ENCODE assay signal across 9 mouse cellular contexts in genomic region chr12:28949307-28949706, GRCm38 (mm10).
A peak's percentile ranks its signal among the peaks of the same experiment; 100 is the strongest.
DNase-seq lines count a peak whose midpoint lies in the region; ATAC-seq lines count a peak whose summit lies in the region.
"Had no signal": no experiment of that assay in that cellular context is flagged by ENCODE, and none has a peak within 500 bp of the region (broad histone marks: within the 10 kb centered on the region; RNA-seq: fewer than 3 reads in every experiment).

No protein-coding gene starts in this region.

- no peaks in the 10 kb centered on the region for H3K27me3 ChIP-seq in hindbrain, embryonic 15.5 days
- H3K27me3 ChIP-seq in neural tube, embryonic 11.5 days (ENCODE audit: control insufficient read depth, insufficient read depth, low read length), result no peaks in the 10 kb centered on the region

- H3K4me1 ChIP-seq in hindbrain, embryonic 15.5 days (replicated peaks), result peaks cover 15% of the 10 kb centered on the region
- H3K4me1 ChIP-seq in neural tube, embryonic 11.5 days (ENCODE audit: control insufficient read depth, insufficient read depth, low read length), result peaks cover 4% of the 10 kb centered on the region; the same call in 1 of the 2 replicates

- no peak overlapping the region for H3K4me3 ChIP-seq in hindbrain, embryonic 15.5 days
- no peak overlapping the region for H3K4me3 ChIP-seq in neural tube, embryonic 11.5 days (ENCODE audit: low read depth, low read length)

- H3K27ac ChIP-seq in hindbrain, embryonic 15.5 days (replicated peaks), result peak overlapping the region; percentile 62
- 0 out of 2 replicates have a peak overlapping the region, but pooled peaks have one; percentile 47 for H3K27ac ChIP-seq in neural tube, embryonic 11.5 days (ENCODE audit: low read depth, low read length)

- ATAC-seq in hindbrain, embryonic 15.5 days (ENCODE audit: low FRiP score, low read depth), result 0 out of 2 replicates have a peak, but pooled peaks have one; percentile 30
- 0 out of 2 replicates have a peak, but pooled peaks have one; percentile 2 for ATAC-seq in neural tube, embryonic 11.5 days (ENCODE audit: insufficient read depth, low FRiP score, low TSS enrichment)

- no peaks in the 10 kb centered on the region for H3K9me3 ChIP-seq in hindbrain, embryonic 15.5 days
- no peaks in the 10 kb centered on the region for H3K9me3 ChIP-seq in neural tube, embryonic 11.5 days (ENCODE audit: control insufficient read depth, low read length)

- peak; percentile 1 for DNase-seq in kidney, postnatal 14 days
- no peak for DNase-seq in kidney, adult 18-20 months
- peak; percentile 81 for DNase-seq in cerebellum, postnatal 10 days
- peak; percentile 47 for DNase-seq in neural tube, embryonic 11.5 days (ENCODE audit: low spot score)
- no peak for DNase-seq in right cerebral cortex, adult 18-20 months
- DNase-seq in spleen, postnatal 36 days (ENCODE audit: low spot score in 2 of 2), result no peak
- DNase-seq: heart, adult 18-20 months; layer of hippocampus, postnatal 36 days had no signal

- H3K36me3 ChIP-seq in hindbrain, embryonic 15.5 days, result no peaks in the 10 kb centered on the region
- H3K36me3 ChIP-seq in neural tube, embryonic 11.5 days (ENCODE audit: control insufficient read depth, insufficient read depth, low read length), result no peaks in the 10 kb centered on the region

- no peak overlapping the region for H3K4me2 ChIP-seq in hindbrain, embryonic 15.5 days
- no peak overlapping the region for H3K4me2 ChIP-seq in neural tube, embryonic 11.5 days (ENCODE audit: low read depth)

- 58% methylated on average over 10 of the region's 10 CpGs for WGBS in hindbrain, embryonic 15.5 days
- WGBS in neural tube, embryonic 11.5 days, result 64% methylated on average over 10 of the region's 10 CpGs

- H3K9ac ChIP-seq in hindbrain, embryonic 15.5 days, result no peak overlapping the region
- H3K9ac ChIP-seq in neural tube, embryonic 11.5 days (ENCODE audit: low read length), result no peak overlapping the region

Comparison
In these comparisons a context has a peak if more than half of its experiments do, and no peak if none do; other contexts are left out.
1. DNase-seq: peak in kidney, postnatal 14 days (single experiment), cerebellum, postnatal 10 days (2 of 2) and neural tube, embryonic 11.5 days (single experiment); none in kidney, adult 18-20 months (single experiment), right cerebral cortex, adult 18-20 months (single experiment) and spleen, postnatal 36 days (0 of 2).